Mouse (Mus musculus) lung, postnatal 25 days (tissue): ENCODE results near the gene Arhgap24.

Source experiments
- DNase-seq: peaks from one replicate; pipeline ENCODE4 v3.0.0; 2022; ENCODE audit warnings: low spot score

The Arhgap24 gene

DNA sequence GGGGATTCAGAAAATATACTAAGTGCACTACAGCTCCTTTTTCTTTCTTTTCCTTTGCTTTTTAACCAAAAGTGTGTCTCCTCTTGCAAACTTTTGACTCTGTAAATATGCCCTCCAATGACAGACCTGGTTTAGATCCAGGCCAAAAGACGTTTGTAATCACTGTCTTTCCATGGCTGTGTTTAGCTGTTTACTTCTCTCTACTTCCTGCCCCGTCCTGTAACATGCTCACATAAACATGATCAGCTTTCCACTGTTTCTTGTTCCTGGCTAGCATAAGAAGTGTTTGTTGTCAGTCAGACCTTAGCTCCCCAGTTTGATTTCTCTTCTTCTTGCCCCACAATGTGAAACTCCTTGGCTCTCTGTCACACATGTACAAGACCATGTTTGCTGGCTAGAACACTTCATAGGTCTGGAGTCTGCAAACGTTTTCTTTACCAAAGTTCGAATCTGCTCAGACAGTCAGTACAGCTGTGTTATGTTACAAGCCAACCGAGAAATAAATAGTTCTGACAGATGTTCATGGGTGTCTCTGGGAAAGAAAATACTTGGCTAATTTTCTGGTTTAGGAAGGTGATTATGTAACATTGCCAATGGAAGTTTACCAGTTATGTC, 189.6 kb downstream of the Arhgap24 start:
- peak; percentile 31 for DNase-seq

DNA sequence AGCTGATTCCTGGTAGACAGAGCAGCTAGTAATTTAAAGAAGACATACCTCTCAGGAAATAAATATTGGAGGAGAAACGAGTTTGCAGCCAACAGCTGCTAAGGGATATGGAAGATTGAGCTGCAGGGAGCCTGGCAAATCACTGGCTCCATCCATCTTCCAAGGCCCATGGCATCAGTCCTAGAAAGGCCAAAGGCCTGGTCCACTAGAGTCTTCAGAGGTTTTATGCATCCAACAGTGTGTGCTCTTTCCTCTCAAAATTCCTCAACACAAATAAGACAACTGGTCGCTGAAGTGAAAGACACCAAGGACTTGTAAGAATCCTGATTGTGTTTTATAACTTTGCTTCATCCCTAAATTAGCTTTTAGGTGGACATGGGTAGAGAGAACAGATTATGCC, 194.1 kb downstream of the Arhgap24 start:
- no peak for DNase-seq

DNA sequence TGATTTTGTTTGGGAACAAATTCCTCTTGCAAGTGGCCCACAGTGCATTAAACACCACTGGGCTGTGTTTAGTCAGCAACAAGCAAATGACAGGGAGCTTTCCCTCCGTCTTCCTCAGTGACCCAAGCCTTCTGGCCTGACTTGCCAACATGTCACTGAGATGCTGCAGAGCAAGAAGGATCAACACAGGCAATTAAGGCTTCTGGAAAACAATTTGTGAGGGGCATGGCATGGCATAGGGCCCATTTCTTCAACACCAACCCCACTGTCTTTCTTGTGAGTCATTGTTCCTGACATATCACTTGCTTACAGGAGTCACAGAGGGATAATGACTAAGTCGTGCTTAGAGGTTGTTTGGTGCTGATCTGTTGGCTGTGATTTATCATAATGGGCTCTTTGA, 196.0 kb downstream of the Arhgap24 start:
- DNase-seq, result no peak

DNA sequence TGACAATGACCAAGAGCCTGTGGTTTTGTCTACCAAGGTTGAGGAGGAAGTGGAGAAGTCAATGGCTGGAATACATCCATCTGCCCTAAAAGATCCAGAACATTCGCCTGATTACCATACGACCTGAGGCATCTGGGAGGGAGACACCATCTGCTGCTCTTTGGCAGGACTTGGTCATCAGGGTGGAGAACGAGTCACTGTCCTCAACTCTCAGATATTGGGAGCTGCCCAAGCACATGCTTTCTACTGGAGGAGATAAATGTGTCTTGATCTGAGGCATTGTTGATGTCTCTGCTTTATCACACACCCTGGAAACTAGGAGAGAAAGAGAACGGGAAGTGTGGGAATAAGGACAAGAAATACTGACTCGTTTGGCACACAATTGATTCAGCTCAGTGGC, 206.5 kb downstream of the Arhgap24 start:
- no peak for DNase-seq

DNA sequence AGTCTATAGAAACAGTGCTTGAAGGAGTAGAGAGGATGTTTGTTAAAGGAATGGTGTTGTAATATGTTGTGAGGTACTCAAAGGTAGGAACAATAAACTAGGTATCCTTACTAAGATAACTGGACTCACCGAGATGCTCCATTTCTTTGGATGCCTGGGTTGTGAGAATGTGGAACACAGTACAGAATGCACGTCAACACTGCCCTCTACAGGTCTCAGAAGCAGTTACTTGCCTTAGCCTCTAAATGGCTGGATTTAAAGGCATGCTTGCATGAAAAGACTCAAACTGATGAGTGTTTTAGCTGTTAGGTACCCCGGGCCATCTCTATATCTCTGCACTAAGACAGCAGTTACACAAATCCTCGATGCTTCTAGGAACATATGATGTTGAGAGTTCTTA, 211.3 kb downstream of the Arhgap24 start:
- DNase-seq, result peak; percentile 58

DNA sequence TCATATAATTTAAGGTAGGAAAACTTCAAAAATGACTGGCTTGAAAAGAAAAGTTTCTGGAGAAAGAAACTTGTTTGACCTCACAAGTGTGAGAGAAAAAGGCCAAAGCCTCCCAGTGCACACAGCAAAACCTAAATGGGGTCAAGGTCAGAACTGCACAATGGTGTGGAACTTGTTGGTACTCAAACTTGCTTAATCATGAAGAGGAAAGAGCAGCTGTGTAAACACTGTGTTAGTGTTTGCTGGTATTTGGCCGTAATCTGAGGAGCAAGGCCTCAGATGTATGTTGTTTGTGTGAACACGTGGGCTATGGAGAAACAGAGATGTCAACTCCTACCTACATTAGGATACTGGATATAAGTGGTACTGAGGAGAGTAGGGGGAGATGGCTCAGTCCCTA, 212.0 kb downstream of the Arhgap24 start:
- peak; percentile 28 for DNase-seq

DNA sequence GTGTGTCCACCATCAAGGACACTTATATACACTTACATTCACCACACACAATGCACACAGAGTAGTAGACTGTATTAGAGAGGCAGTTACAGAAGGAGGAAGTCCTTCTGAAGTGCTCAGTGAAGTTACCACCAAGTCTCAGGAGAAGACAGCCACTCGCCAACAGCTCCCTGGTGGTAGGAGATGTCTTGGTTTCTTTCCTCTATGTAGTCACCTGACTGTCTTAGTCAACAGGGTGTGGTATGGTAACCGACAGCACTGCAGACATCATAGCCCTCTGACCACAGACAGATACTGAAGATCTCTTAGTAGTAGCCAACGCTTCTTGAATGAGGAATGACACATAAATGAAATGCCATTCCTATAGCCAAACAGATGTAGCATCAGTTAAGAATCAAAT, 212.7 kb downstream of the Arhgap24 start:
- DNase-seq, result no peak

DNA sequence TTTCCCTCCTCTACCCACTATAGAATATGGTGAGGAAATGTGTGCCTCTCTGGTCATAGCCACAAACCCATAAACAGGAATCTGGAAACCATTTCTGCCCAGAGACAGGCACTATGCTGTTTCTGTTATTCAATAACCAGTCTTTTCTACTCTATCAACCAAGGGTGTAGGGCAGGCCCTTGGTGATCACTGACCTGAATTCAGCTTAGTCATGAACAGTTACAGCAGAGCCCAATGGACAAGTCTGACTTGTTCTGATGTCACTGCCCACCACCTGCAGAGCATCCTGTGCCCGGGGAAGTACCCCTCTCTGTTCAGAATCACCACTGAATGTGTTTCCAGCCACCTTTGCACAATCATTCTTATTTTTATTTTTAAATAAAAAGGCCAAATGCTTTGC, 216.6 kb downstream of the Arhgap24 start:
- DNase-seq, result no peak

DNA sequence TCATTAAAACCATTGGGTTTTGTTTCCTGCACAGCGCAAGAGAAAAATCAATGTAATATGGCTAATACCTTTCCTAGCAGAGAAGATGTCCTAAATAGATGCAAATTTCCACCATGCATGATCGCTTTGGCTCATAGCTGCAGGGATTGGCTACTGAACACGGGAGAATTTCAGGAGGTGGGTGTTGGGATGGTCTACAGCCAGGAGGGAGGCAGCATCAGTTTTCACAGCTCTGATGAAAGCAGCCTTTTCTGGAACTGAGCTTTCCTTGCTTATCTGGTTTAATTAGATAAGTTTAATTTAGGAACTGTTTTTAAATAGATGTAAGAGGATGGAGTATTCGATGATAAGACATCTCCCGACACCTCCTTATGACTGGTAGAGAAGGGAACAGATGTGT, 217.2 kb downstream of the Arhgap24 start:
- DNase-seq, result no peak

DNA sequence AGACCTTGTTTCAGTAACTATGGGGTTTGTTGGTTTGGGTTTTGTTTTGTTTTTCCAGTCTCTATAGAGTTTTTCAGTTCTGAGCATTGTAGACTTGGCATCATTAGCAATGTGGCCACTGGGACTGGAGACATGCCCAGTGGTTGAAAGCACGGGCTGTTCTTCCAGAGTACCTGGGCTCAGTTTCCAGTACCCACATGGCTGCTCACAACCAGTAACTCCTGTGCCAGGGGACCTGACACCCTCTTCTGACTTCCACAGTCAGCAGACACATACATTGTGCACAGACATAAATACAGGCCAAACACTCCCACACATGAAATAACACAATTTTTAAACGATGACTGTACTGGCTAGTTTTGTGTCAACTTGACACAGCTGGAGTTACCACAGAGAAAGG, 217.7 kb downstream of the Arhgap24 start:
- DNase-seq, result no peak

DNA sequence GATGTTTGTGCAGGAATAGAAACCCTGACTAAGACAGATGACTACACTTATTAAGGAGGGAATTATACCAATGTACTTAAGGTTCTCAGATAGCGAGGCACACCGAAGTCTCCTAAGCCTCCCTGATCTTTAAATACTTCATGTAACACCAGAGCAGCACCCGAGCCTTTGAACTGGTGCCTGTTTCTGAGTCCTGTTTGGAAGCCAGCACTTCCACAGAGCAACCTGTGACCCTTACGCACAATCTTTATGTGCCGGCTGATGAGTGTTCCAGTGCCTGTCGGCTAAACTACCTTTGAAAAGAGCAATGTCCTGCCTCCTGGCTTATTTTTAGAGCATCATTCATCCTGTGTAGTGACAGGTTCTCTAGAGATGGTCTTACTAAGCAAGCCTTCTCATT, 221.4 kb downstream of the Arhgap24 start:
- DNase-seq, result no peak

DNA sequence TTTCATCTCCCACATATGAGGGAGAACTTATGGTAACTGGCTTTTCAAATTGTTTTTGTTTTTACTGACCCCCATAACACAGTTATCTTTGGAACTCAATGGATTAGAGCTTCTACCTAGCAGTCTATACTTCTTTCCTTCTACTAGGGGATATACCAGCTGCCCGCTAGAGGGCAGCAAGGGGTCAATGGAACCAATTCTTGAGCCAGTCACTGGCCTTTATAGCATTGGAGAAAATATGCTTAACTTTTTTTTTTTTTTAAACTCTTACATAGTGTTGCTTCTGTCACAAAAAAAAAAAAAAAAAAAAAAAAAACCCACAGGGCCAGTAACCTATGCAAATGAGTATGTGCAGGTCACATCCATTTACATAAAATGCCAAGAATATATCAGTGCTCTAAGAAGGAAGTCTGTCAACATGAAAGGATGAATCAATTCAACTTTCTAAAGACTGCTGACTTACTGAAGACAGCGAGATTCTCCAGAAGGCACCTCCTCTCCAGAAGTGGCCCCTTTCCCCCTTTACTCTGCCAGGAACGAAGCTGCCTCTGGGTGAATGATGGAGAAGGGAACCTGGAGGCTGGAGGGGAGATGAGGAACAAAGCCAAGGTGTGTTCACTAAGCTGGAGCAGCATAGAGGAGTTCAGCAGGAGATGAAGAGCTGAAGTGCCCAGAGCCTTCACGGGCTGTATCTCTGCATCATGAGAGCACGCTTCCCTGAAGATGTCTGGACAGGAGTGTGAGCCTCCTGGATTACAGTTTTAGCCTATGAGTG, 222.3 kb downstream of the Arhgap24 start:
- DNase-seq, result peak; percentile 58

DNA sequence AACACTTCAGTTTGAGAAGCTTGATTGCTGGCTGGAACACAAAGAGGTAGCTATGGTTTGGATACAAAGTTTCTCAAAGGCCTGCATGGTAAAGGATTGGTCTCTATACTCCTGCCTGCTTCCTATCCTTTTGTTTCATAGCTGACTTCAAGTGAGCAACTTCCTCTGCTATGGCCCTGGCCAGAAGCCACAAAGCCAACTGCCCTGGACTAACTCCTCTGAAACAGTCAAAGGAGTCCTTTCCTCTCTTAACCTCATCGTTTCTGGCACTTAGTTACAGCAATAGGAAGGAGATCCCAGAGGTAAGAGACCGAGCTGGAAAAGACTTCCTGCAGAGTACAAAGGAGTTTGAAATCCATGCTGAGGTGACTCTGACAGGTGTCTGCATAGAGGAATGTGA, 224.0 kb downstream of the Arhgap24 start:
- no peak for DNase-seq

DNA sequence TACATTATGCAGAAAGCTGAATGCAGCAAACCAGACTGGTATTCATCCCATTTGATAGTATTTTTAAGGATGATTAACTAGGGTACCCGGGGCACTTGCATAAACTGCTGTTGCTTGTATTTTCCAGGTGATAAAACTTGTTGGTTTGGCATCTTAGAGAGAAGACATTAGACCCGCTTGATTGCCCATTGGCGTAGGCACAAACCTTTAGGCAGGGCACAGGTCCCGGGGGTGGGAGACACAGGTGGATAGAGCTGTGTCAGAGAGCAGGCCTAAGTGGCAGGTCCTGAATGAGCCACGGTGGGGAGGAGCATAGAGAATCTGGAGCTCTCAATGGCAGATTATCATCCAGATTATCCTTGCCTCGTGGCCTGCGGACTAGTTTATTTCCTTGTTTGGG, 229.1 kb downstream of the Arhgap24 start:
- DNase-seq, result no peak

DNA sequence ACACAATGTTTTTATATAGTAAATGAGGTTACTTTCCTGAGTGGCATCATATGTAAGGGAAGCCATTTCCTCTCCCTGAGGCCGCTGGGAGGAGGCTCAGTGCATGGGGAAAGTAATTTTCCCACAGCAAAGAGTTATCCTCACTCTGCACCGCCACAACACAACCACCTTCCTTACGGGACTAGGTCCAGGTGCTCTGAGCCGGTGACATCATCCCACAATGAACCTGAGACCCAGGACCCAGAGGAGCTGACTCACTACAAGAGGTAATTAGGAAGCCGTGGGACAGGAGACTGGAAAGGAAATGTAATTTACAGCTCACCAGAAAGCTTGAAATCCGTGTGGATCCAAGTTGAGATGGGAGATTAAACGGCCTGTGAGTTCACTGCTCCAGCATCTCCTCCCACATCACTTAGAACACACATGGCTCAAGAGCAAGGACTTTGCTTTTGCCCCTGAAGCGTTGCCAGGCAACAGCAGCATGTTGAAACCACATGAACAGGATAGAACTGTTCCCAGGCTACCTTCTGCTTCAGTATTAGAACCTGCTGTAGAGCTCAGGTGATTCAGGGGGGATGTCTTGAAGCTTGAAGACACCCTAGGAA, 238.3 kb downstream of the Arhgap24 start:
- peak; percentile 15 for DNase-seq

DNA sequence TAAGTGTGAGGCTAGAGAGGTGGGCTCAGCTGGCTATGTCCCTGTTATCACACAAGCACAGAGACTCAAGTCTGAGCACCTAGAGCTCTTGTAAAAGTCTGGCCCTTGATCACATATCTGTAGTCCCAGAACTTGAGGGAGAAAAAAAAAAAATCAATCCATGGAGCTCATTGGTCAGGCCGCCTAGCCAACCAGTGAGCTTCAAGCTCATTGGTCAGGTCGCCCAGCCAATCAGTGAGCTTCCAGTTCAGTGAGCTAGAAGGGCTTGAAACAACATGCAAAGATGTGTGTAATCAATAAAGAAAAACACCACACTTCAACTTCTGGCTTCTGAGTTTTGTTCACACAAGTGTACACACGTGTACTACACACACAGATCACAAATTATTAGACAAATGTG, 242.4 kb downstream of the Arhgap24 start:
- DNase-seq, result no peak

DNA sequence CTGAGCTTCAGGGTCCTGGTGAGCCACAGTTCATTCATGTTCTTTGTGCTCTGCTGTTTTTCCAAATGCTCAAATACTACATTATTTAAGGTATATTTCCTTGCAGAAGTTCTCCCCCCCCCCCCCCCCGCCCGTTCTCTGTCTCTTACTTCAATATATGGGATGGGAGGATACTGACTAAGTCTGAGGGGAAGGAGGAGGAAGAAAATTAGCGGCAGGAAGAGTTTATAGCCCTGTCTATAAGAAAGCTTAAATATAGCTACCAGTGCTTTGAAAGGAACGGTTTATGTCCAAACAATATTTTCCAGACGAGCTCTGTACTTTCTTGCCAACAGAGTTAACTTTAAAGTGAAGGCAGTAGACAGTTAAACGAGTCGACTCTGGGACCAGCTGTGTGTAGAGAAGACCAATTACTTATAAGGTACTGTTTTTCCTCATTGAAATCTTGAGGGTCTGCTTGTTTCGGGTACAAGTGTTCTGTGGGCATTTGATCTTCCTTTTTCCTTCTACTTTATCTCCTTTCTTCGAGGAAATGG, 243.7 kb downstream of the Arhgap24 start:
- no peak for DNase-seq

DNA sequence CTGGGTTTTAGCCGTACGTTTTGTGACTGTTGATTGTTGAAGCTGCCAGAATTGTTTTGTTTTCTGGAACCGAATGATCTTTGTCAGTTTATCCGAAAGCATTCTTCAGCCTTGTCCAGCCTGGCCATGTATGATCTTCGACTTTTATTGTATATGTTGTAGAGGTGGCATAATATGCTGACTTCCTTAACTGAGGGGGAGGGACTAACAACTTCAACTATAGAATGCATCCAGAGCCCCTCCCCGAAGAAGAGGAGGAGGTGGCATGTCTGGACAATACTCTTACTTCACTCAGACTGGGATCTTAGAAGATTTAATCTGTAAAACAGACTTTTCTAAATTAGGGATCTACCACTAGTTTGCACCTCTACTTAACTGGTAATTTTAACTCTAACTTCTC, 244.2 kb downstream of the Arhgap24 start:
- no peak for DNase-seq

DNA sequence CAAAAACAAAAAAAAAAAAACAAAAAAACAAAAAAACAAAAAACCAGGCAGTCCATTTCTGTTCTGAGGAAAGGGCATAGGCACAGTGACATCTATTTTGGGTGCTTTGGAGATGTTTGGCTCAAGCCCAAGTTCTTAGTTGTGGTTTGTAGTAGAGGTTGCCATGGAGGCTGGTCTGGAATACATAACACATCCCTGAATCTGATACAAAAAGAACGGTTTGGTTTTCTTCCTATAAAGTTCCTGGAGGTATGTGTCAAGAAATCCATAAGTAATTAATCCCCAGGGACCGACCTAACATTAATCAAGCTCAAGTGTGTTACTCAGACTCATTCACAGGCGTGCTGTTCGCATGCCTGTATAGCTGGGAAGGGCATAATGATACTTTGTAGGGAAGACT, 245.8 kb downstream of the Arhgap24 start:
- DNase-seq, result peak; percentile 43

DNA sequence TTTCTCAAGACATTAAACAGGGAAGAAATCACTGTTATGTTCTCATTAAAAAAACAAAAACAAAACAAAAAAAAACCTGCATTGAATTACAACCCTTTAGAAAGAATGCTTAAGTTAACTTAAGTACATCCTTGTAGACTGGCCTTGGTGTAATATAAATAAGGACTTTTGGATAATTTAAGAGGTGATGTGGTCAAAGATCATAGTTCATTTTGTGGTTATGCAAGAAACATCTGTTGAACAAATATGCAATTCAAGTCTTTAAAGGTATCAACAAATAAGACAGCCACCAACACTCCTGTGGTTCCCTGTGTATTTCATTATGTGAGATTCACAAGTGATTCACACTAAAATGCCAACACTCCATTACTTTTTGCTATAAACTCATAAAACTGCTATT, 247.3 kb downstream of the Arhgap24 start:
- DNase-seq, result no peak

DNA sequence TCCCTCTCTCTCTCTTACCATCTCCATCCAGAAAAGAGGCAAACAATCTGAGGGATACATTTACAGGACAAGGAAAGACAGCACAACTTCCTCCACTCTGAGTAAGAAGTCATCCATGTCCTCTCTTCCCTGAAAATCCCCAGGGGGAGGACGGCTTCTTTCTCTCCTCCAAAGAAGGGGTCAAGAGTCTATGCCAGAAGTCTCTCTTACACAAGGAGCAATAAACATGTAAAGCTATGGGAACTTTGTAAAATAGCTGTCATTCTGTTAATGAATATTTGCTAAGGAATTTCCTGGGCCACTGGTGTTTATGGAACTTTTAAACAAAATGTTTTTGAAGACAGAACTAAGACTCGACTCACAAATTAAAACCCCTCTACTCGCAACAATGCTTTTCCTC, 248.3 kb downstream of the Arhgap24 start:
- DNase-seq, result peak; percentile 31

DNA sequence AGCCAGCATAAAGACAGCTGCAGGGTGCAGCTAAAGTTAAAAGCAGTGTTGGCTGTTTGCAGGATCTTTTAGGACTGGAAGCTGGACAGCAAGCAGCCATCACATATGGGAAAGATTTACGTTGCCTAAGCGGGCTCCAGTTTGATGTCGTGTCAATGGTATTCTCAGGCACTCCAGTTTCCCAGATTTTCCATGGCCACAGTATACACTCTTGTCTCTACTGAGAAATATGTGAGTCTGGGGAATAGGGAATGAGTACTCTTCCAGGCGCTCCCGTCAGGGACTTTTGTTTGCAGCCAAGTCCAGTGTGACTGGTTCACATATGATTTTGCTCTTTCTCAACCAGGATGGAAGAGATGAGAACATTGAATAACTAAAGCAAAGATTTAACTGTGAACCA, 254.9 kb downstream of the Arhgap24 start:
- DNase-seq, result no peak

DNA sequence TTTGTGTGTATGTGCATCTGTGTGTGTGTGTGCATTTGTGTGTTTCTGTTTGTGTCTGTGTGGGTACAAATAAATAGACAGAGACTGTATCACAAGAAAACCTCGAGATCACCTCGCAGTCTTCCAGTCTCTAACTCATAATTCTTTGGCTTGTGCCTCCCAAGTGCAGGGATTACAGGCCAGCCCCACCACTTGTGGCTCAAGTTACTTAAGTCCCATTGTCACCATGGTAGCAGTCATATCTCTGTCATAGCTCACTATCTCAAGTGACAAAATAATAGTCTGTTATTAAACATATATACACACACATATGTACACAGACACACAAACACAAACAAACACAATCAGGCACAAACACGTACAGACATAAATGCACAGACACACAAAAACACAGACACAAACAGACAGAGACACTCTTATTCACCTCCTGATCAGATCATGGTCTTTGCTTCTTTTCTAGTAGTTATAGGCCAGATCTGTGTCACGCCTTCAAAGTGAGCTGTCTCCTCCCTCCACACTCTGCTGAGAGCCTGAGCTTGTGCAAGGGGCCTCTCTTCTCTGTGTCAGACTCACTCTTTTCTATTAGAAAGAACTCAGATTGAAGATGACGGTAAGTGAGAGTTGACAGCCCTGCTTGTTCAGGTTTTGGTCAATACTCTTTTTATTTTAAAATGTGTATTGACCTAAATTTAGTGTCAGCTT, 261.5 kb downstream of the Arhgap24 start:
- DNase-seq, result no peak
